Mouse (Mus musculus) kidney, adult 10 weeks (tissue): ENCODE data around the gene Fhad1. TPM values are rescaled to one million over a fixed set of nuclear protein-coding genes. Genes with fewer than 3 reads are reported as not detected.

Experiments
- polyA plus RNA-seq: library from polyadenylated mRNA; stranded (reverse); fragments of 350-450 nt; fragmentation: Illumina TruSeq; extraction: RNeasy Lipid Tissue Mini Kit (QIAGEN cat#74804); gene quantifications from one replicate; pipeline ENCODE4 v1.2.3, GENCODE M21; 2014; ENCODE audit warnings: low read depth, low replicate concordance

The Fhad1 gene
- polyA plus RNA-seq: 0.16 TPM

DNA sequence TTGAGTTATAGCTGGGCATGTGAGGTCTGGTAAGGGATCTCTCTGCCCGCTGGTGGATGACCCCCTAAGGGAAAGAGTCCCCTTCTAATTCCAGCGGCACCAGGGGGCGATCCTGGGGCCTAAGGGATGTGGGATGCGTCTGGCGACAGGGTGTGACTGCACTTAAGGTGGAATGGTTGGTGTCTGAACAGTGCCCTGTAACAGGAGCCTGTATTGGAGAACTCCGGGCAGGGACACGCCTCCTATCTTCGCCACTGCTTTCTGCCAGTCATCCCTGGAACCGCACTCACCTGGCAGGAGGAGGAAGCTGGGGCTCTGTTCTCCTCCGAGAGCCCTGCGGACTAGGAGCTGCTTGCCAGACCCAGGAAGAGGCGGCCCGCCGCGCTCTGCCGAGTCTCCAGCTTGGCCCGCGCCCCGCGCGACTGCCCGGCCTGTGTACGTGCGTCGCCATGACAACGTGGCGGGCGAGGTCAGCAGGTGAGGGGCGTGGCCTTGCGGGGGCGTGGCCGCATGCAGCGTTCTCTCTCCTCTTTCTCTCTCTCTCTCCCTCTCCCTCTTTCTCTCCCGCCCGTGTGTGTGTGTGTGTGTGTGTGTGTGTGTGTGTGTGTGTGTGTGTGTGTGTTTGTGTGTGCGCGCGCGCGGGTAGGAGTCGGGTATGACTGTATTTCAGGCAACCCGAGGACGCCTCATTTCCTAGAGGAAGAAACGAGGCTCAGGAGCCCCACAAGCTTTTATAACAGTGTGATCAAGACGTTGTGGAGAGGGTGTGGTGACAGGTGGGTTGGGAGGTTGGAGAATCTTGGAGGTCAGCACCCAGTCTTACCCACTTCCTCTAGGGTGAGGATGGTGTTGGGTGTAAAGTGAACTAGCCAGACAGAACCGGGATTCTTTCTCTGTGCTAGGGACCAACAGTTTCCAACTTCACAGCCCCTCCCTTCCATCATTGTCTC, at the start of gene Fhad1:
TSS of gene Fhad1 (minus strand) at position 424 of the 950 bp plus-strand sequence.

GRCm38 (mm10) chr4:141874601-141875460, 140.1 kb downstream of the Fhad1 start, which contains the start of gene Efhd2:
Gene Efhd2, minus strand, starts transcription at chr4:141874920.

DNA sequence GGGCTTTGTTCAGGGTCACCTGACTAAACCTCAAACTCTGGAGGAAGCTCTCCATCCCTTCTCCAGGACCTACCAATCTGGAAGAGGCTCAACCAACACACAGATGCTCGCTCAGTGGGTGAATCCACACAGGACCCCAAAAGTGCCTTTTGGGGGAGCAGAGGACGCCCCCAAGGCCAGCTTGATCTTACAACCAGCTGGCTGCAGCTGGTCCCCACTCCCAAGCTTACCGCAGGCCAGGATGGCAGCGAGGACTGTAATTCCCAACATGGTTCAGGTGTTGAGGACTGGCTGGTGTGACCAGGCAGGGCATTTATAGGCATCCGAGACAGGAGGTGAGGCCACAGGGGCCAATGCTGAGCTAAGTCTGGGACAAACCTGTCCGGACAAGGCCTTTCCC, 168.9 kb downstream of the Fhad1 start, which contains the start of gene Ctrc:
TSS of gene Ctrc (minus strand) at position 361 of the 400 bp plus-strand sequence.

Other genes with a start within 250 kb of the Fhad1 start
- 5.9 TPM for gene Dnajc16, start 224.2 kb downstream of the Fhad1 start, polyA plus RNA-seq
- 12.8 TPM for gene Casp9, start 221.5 kb downstream of the Fhad1 start, polyA plus RNA-seq
- gene Cela2a, start 188.9 kb downstream of the Fhad1 start, polyA plus RNA-seq: not detected
- not detected for gene Ctrc, start 168.7 kb downstream of the Fhad1 start, polyA plus RNA-seq
- 1.1 TPM for gene Efhd2, start 140.2 kb downstream of the Fhad1 start, polyA plus RNA-seq
- 1.5 TPM for gene Tmem51, start 69.2 kb upstream of the Fhad1 start, polyA plus RNA-seq
- gene Kazn, start 224.3 kb upstream of the Fhad1 start, polyA plus RNA-seq: 24.5 TPM